Mouse (Mus musculus) testis, adult 2 months (tissue): ENCODE measurements around the gene Katnal1.

Experiments used
- CTCF ChIP-seq: fragments of 200-500 bp; IDR thresholded peaks from 2 replicates; pipeline ENCODE4 v1.5.1; 2012; ENCODE audit warnings: low read depth, mild to moderate bottlenecking, inconsistent platforms, low read length, moderate library complexity; ENCODE audit not compliant: control insufficient read depth, insufficient read depth, insufficient replicate concordance
- POLR2A ChIP-seq: fragments of 200-500 bp; IDR thresholded peaks from 2 replicates; pipeline ENCODE4 v1.6.1; 2012; ENCODE audit warnings: low read depth, mild to moderate bottlenecking, inconsistent platforms, low read length, moderate library complexity; ENCODE audit not compliant: control insufficient read depth

DNA sequence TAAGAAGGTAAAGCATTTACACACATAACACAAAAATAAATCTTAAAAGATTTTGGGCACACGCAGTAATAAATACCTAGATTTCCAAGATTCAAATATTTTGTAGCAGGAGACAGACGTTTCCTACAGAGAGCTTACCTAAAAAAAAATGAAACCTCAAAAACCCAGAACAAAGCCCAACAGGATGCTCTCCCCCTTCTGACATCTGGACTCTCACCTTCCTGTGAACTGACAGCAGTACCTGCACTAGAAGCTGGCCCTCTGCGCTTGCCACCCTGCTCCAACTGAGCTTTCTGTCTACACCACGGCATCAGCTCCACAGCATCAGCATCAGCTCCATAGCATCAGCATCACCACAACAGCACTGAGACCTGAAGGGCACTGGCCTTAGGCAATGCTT lies 19.1 kb downstream of the Katnal1 start:
- TF ChIP-seq CTCF, result no peak
- TF ChIP-seq POLR2A, result no peak
